Mouse (Mus musculus) liver, embryonic 12.5 days (tissue): ENCODE results near the gene Plg. TPM values are rescaled to one million over a fixed set of nuclear protein-coding genes. Genes with fewer than 3 reads are reported as not detected.

Experiments
- ATAC-seq: fragments of 200-750 bp; cut with Nextera tagmentation; 2 replicates; pipeline ENCODE4 v1.8.0; 2017; ENCODE audit warnings: moderate number of reproducible peaks, mild to moderate bottlenecking, moderate library complexity
- H3K27ac ChIP-seq: fragments of 300-500 bp; sonication (generic); 2 replicates; pipeline ENCODE4 v1.5.1; 2016; ENCODE audit warnings: mild to moderate bottlenecking
- H3K27me3 ChIP-seq: fragments of 300-500 bp; sonication (generic); replicated peaks from 2 replicates; pipeline ENCODE4 v1.6.1; 2016; ENCODE audit warnings: mild to moderate bottlenecking, moderate library complexity
- H3K36me3 ChIP-seq: fragments of 300-500 bp; sonication (generic); 2 replicates; pipeline ENCODE4 v1.6.1; 2016; ENCODE audit warnings: mild to moderate bottlenecking, moderate library complexity
- H3K4me1 ChIP-seq: fragments of 300-500 bp; sonication (generic); 2 replicates; pipeline ENCODE4 v1.6.1; 2016
- H3K4me2 ChIP-seq: fragments of 300-500 bp; sonication (generic); 2 replicates; pipeline ENCODE4 v1.6.1; 2016; ENCODE audit warnings: mild to moderate bottlenecking, moderate library complexity
- H3K4me3 ChIP-seq: fragments of 300-500 bp; sonication (generic); 2 replicates; pipeline ENCODE4 v1.5.1; 2016; ENCODE audit warnings: mild to moderate bottlenecking, moderate library complexity
- H3K9ac ChIP-seq: fragments of 300-500 bp; sonication (generic); 2 replicates; pipeline ENCODE4 v1.6.1; 2016; ENCODE audit warnings: mild to moderate bottlenecking, moderate library complexity
- H3K9me3 ChIP-seq: fragments of 300-500 bp; sonication (generic); replicated peaks from 2 replicates; pipeline ENCODE4 v1.6.1; 2016; ENCODE audit warnings: mild to moderate bottlenecking, moderate library complexity
- WGBS: fragments of 180-500 bp; shearing (Covaris S2); methylation state at CpG from one replicate; pipeline ENCODE4 v1.1.7; 2016; ENCODE audit not compliant: insufficient replicate concordance; 5-methylcytosine and 5-hydroxymethylcytosine counted together
- polyA plus RNA-seq: library from polyadenylated mRNA; unstranded; fragments of >200 nt; fragmentation: Nextera tagmentation; extraction: Ambion mirVana; gene quantifications from 2 replicates; pipeline ENCODE4 v1.2.1, GENCODE M21; 2016

Gene Plg
- polyA plus RNA-seq, 1 experiment from 2014 or later, result 139 TPM

DNA sequence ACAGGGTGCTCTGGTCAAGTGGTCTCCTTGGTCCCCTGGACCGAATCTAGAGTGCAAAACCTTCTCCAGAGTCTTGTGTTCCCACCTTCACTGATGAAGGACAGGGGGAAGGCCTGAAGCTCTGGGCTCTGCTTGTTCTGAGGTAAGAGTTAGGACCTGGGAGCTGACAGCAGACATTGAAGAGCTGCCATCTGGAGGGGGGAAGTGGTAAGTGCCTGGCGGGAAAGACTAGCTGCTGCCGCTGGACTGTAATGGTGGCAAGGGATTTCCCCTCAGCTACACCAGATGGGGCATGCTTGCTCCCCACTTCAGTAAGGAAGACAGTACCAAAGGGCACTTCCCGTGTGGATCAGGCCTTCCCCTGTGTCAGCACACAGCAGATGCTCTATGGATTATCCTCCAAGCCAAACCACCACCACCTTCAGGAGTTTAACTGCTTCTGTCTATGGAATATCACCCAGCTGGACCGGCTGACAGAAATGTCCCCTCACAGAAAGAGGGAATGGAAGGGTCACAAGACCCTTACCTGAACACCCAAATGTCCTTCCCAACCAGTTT, 11.0 kb upstream of the Plg start:
- Histone ChIP-seq H3K4me1 (peaks cover 8% of the 10 kb centered on the region), H3K36me3 (no peaks in the 10 kb centered on the region), H3K4me2 (no peak overlapping the region), H3K27me3 (0 out of 2 replicates have a peak, but pooled peaks cover 4% of the 10 kb centered on the region), H3K9me3 (no peaks in the 10 kb centered on the region), H3K27ac (no peak overlapping the region), H3K4me3 (no peak overlapping the region), H3K9ac (no peak overlapping the region)
- 28% methylated on average over 5 of the region's 5 CpGs for WGBS
- peak; percentile 53; the same call in 1 of the 2 replicates for ATAC-seq

DNA sequence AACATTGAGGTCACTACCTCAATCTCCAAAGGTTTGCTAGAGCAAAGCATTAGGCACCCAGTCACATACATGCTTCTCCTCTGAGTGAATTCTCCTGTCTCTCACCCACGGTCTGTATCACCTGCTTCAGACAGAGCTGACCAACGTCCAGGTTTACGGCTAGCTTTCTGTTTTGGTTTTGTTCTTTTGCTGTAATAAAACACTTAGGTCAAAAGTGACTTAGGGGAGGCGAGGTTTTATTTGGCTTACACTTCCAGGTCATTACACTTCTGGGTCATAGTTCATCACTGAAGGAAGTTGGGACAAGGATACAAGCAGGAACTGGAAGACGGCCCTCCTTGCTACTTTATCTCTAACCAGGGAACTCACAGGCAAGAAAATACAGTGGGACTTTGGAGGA, 9.0 kb upstream of the Plg start:
- Histone ChIP-seq H3K9ac (no peak overlapping the region), H3K4me1 (peaks cover 19% of the 10 kb centered on the region), H3K36me3 (no peaks in the 10 kb centered on the region), H3K4me2 (no peak overlapping the region), H3K4me3 (no peak overlapping the region), H3K27ac (no peak overlapping the region), H3K9me3 (no peaks in the 10 kb centered on the region), H3K27me3 (0 out of 2 replicates have a peak, but pooled peaks cover 8% of the 10 kb centered on the region)
- no peak for ATAC-seq
- WGBS, result 60% methylated on average over 5 of the region's 5 CpGs

- Histone ChIP-seq H3K4me1 (peaks cover 21% of the 10 kb centered on the region), H3K4me3 (no peak overlapping the region), H3K9me3 (no peaks in the 10 kb centered on the region), H3K36me3 (no peaks in the 10 kb centered on the region), H3K27ac (no peak overlapping the region), H3K9ac (no peak overlapping the region), H3K4me2 (no peak overlapping the region), H3K27me3 (0 out of 2 replicates have a peak, but pooled peaks cover 8% of the 10 kb centered on the region)
- ATAC-seq, result no peak
- 43% methylated on average over 4 of the region's 4 CpGs for WGBS
These were observed 8.1 kb upstream of the Plg start for GRCm38 (mm10) chr17:12370289-12370688.

GRCm38 (mm10) chr17:12371310-12371925, 7.0 kb upstream of the Plg start:
- Histone ChIP-seq H3K9ac (no peak overlapping the region), H3K9me3 (no peaks in the 10 kb centered on the region), H3K4me1 (peaks cover 21% of the 10 kb centered on the region), H3K27me3 (peaks cover 10% of the 10 kb centered on the region), H3K27ac (no peak overlapping the region), H3K4me2 (peak overlapping the region; percentile 65), H3K4me3 (peak overlapping the region; percentile 34), H3K36me3 (no peaks in the 10 kb centered on the region)
- ATAC-seq, result no peak
- WGBS, result 16% methylated on average over 10 of the region's 10 CpGs

DNA sequence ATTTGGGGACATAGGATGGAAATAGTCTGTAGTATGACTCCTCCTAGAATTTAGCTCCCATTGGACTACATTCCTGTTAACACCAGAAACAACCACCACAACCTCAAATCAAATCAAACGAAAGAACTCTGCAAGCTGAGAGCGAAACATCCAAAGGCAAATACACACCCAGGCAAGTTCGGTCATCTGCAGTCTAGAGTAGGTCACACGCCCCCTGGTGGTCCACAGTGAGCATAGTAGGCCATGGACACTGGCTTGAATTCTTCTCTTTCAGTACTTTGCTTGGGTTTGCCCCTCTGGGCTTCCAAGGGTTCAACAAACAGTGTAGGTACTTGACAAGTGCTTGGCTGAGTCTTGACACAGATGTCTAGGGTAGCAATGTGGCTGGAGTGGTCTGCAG, 6.4 kb upstream of the Plg start:
- peak; percentile 24; the same call in 1 of the 2 replicates for ATAC-seq
- H3K4me2 ChIP-seq, result peak overlapping the region; percentile 65
- H3K4me3 ChIP-seq, result peak overlapping the region; percentile 34
- H3K4me1 ChIP-seq, result peaks cover 21% of the 10 kb centered on the region
- no peaks in the 10 kb centered on the region for H3K36me3 ChIP-seq
- WGBS, result 13% methylated on average over 4 of the region's 4 CpGs
- H3K27me3 ChIP-seq, result peaks cover 12% of the 10 kb centered on the region
- H3K27ac ChIP-seq, result no peak overlapping the region
- no peak overlapping the region for H3K9ac ChIP-seq
- no peaks in the 10 kb centered on the region for H3K9me3 ChIP-seq

DNA sequence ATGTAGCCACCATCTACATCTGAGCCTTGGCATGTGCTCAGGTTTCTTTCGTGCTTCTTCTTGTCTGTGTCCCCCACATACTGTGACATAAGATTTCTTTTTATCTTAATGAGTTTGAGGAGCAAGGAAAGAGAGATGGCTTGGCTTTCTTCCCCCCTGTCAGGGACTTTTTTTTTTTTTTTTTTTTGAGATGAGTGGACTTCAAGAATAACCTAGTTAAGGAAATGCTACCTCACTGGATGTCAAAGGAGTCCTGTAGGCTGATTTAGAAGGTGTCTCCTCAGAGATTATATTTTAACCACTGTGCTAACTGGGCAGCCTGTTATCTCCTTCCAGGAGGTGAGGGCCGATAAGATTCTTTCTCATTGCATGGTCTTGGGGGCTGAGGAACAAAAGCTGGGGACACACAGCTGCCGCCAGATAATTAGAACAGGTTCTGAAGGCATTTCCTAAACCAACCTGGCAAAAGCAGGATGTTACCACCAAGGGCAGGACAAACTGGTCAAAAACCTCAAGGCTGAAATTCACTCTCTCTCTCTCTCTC, 4.7 kb upstream of the Plg start:
- peaks cover 12% of the 10 kb centered on the region for H3K27me3 ChIP-seq
- H3K9me3 ChIP-seq, result no peaks in the 10 kb centered on the region
- peaks cover 21% of the 10 kb centered on the region for H3K4me1 ChIP-seq
- 22% methylated on average over 3 of the region's 3 CpGs for WGBS
- H3K27ac ChIP-seq, result no peak overlapping the region
- no peak overlapping the region for H3K4me2 ChIP-seq
- H3K9ac ChIP-seq, result no peak overlapping the region
- H3K4me3 ChIP-seq, result no peak overlapping the region
- ATAC-seq, result no peak
- H3K36me3 ChIP-seq, result no peaks in the 10 kb centered on the region

DNA sequence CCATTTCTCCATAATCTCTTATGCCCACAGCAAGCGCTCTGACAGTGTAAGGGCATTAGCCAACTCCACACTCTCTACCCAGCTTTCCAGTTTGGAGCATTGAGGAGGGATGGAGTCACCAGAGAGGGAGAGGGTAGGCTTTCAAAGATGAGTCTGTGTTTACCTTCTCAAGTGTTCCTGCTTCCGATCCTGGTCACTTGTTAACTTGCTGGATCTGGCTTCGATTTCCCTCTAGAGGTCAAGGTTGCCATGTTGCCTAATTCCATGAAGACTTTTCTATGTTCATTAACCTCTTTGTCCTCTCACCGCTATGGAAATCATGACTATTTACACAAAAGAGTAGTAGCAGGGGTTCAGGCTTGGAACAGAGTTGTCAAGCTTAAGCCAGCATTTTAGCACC, 1.9 kb downstream of the Plg start:
- no peaks in the 10 kb centered on the region for H3K36me3 ChIP-seq
- peak overlapping the region; percentile 36; the same call in 1 of the 2 replicates for H3K27ac ChIP-seq
- H3K4me1 ChIP-seq, result no peaks in the 10 kb centered on the region; the same call in 1 of the 2 replicates
- WGBS, result 73% methylated on average over 4 of the region's 4 CpGs
- ATAC-seq, result no peak
- H3K4me2 ChIP-seq, result peak overlapping the region; percentile 35
- no peak overlapping the region for H3K9ac ChIP-seq
- peak overlapping the region; percentile 7 for H3K4me3 ChIP-seq
- no peaks in the 10 kb centered on the region for H3K9me3 ChIP-seq
- peaks cover 21% of the 10 kb centered on the region for H3K27me3 ChIP-seq

DNA sequence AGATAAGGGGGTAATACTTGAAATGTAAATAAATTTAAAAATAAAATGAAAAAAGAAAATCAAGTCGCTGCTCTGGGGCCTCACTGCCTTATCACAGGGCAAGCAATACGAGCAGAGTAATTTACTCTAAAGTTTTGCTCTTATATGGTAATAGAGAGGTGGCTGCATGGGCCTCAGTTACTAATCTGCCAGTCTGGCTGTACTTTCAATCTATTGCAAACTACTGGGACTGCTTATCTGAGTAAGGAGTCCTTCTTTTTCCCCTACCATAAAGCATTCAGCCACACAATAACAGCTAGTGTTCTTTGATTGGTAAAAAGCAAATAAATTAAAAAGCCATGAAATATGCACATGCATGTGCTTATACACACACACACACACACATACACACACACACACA, 3.2 kb downstream of the Plg start:
- Histone ChIP-seq H3K9me3 (no peaks in the 10 kb centered on the region), H3K4me1 (no peaks in the 10 kb centered on the region; the same call in 1 of the 2 replicates), H3K27me3 (peaks cover 17% of the 10 kb centered on the region; the same call in 1 of the 2 replicates), H3K9ac (no peak overlapping the region), H3K27ac (no peak overlapping the region), H3K36me3 (no peaks in the 10 kb centered on the region), H3K4me2 (no peak overlapping the region), H3K4me3 (no peak overlapping the region)
- 54% methylated on average over 2 of the region's 2 CpGs for WGBS
- no peak for ATAC-seq

- 29% methylated on average over 2 of the region's 2 CpGs for WGBS
- Histone ChIP-seq H3K9ac (no peak overlapping the region), H3K27me3 (peaks cover 18% of the 10 kb centered on the region; the same call in 1 of the 2 replicates), H3K4me1 (no peaks in the 10 kb centered on the region; the same call in 1 of the 2 replicates), H3K9me3 (no peaks in the 10 kb centered on the region), H3K36me3 (peaks cover 4% of the 10 kb centered on the region; the same call in 1 of the 2 replicates), H3K4me2 (no peak overlapping the region), H3K27ac (no peak overlapping the region), H3K4me3 (no peak overlapping the region)
- no peak for ATAC-seq
These were observed 4.1 kb downstream of the Plg start for GRCm38 (mm10) chr17:12382531-12382930.

GRCm38 (mm10) chr17:12385049-12385794, 6.8 kb downstream of the Plg start:
- peak; percentile 54 for ATAC-seq
- Histone ChIP-seq H3K36me3 (peaks cover 21% of the 10 kb centered on the region), H3K4me1 (no peaks in the 10 kb centered on the region; the same call in 1 of the 2 replicates), H3K4me3 (no peak overlapping the region), H3K27ac (peak overlapping the region; percentile 54; the same call in 1 of the 2 replicates), H3K9ac (no peak overlapping the region), H3K9me3 (no peaks in the 10 kb centered on the region), H3K27me3 (peaks cover 32% of the 10 kb centered on the region), H3K4me2 (no peak overlapping the region)
- WGBS, result 44% methylated on average over 8 of the region's 8 CpGs

DNA sequence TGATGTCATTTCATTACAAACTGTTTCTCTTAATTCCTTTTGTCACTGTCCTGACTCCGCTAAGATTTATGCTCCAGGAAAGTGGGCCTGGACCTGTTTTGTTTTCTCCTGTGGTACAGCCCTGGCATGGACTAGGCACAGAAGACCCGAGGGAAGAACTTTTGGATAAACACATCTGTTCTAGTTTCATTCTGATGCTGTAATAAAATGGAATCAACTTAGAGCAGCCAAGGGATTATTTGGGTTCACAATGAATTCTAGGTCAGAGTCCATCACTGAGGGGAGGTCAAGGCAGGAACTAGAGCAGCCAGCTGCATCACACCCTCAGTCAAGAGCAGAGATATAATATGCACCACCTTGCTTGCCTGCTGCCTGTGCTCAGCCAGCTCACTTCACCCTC, 9.4 kb downstream of the Plg start:
- H3K27me3 ChIP-seq, result peaks cover 37% of the 10 kb centered on the region
- peaks cover 21% of the 10 kb centered on the region for H3K36me3 ChIP-seq
- H3K27ac ChIP-seq, result no peak overlapping the region
- no peaks in the 10 kb centered on the region for H3K9me3 ChIP-seq
- H3K4me1 ChIP-seq, result no peaks in the 10 kb centered on the region
- WGBS, result 68% methylated on average over 2 of the region's 2 CpGs
- no peak overlapping the region for H3K4me3 ChIP-seq
- H3K9ac ChIP-seq, result no peak overlapping the region
- no peak for ATAC-seq
- no peak overlapping the region for H3K4me2 ChIP-seq

- no peaks in the 10 kb centered on the region for H3K9me3 ChIP-seq
- H3K27ac ChIP-seq, result no peak overlapping the region
- H3K27me3 ChIP-seq, result peaks cover 34% of the 10 kb centered on the region
- H3K4me2 ChIP-seq, result no peak overlapping the region
- ATAC-seq, result no peak
- no peaks in the 10 kb centered on the region for H3K4me1 ChIP-seq
- peaks cover 21% of the 10 kb centered on the region for H3K36me3 ChIP-seq
- no peak overlapping the region for H3K9ac ChIP-seq
- H3K4me3 ChIP-seq, result no peak overlapping the region
- WGBS, result 75% methylated on average over 7 of the region's 7 CpGs
These were observed 9.8 kb downstream of the Plg start for GRCm38 (mm10) chr17:12388239-12388638.
